Mouse (Mus musculus) liver, embryonic 11.5 days (tissue): ENCODE measurements around the gene Olfr1424. TPM values are rescaled to one million over a fixed set of nuclear protein-coding genes. Genes with fewer than 3 reads are reported as not detected.
A peak's percentile ranks its signal among the peaks of the same experiment; 100 is the strongest.

Experiments
- ATAC-seq: fragments of 200-750 bp; cut with Nextera tagmentation; replicated peaks from 2 replicates; pipeline ENCODE4 v1.8.0; 2017; ENCODE audit warnings: moderate number of reproducible peaks, mild to moderate bottlenecking, moderate TSS enrichment, moderate library complexity; ENCODE audit not compliant: low FRiP score
- DNase-seq: peaks from one replicate; pipeline ENCODE4 v3.0.0-alpha.2; 2017; ENCODE audit warnings: low spot score
- H3K27ac ChIP-seq: fragments of 300-500 bp; sonication (generic); 2 replicates; pipeline ENCODE4 v1.5.1; 2014; ENCODE audit warnings: mild to moderate bottlenecking, low read depth, low read length, control low read depth
- H3K27me3 ChIP-seq: fragments of 300-500 bp; sonication (generic); replicated peaks from 2 replicates; pipeline ENCODE4 v1.6.1; 2014; ENCODE audit warnings: low read length, mixed read lengths; ENCODE audit not compliant: control insufficient read depth, insufficient read depth
- H3K36me3 ChIP-seq: fragments of 300-500 bp; sonication (generic); 2 replicates; pipeline ENCODE4 v1.6.1; 2014; ENCODE audit warnings: mild to moderate bottlenecking, low read length, moderate library complexity, mixed read lengths; ENCODE audit not compliant: control insufficient read depth, insufficient read depth
- H3K4me1 ChIP-seq: fragments of 300-500 bp; sonication (generic); replicated peaks from 2 replicates; pipeline ENCODE4 v1.6.1; 2014; ENCODE audit warnings: low read length, mixed read lengths; ENCODE audit not compliant: control insufficient read depth, insufficient read depth
- H3K4me2 ChIP-seq: fragments of 300-500 bp; sonication (generic); 2 replicates; pipeline ENCODE4 v1.6.1; 2014; ENCODE audit warnings: mild to moderate bottlenecking, control low read depth, moderate library complexity
- H3K4me3 ChIP-seq: fragments of 300-500 bp; sonication (generic); 2 replicates; pipeline ENCODE4 v1.5.1; 2014; ENCODE audit warnings: low read depth, low read length, control low read depth
- H3K9ac ChIP-seq: fragments of 300-500 bp; sonication (generic); 2 replicates; pipeline ENCODE4 v1.6.1; 2014; ENCODE audit warnings: low read depth, low read length, control low read depth
- H3K9me3 ChIP-seq: fragments of 300-500 bp; sonication (generic); 2 replicates; pipeline ENCODE4 v1.6.1; 2016; ENCODE audit warnings: low read length, inconsistent platforms, mixed read lengths; ENCODE audit not compliant: control insufficient read depth
- WGBS: fragments of 180-500 bp; shearing (Covaris S2); extraction: QIAGEN DNeasy Blood & Tissue Kit; methylation state at CpG from one replicate; pipeline ENCODE4 v1.1.7; 2014; 5-methylcytosine and 5-hydroxymethylcytosine counted together
- polyA plus RNA-seq: library from polyadenylated mRNA; unstranded; fragments of >200 nt; fragmentation: Nextera tagmentation; extraction: Ambion mirVana; gene quantifications from 2 replicates; pipeline ENCODE4 v1.2.1, GENCODE M21; 2014

Olfr1424 gene
- polyA plus RNA-seq, 1 experiment from 2014 or later, result not detected

DNA sequence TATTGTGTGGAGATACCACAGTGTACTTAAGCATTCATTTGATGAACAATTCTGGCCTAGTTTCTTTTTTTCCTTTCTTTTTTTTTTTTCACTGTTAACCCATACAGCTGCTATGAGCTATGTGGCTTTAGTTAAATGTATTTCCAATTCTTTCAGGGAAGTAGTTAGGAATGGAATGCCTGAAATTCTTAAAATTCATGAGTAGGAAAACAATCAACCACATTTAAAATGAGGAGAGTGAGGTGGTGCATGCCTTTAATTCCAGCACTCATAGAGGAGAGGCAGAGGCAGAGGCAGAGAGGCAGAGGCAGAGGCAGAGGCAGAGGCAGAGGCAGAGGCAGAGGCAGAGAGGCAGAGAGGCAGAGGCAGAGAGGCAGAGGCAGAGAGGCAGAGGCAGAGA lies 24.8 kb downstream of the Olfr1424 start:
- no peak for ATAC-seq
- Histone ChIP-seq H3K27me3 (no peaks in the 10 kb centered on the region), H3K9me3 (no peaks in the 10 kb centered on the region), H3K36me3 (no peaks in the 10 kb centered on the region), H3K9ac (no peak overlapping the region), H3K27ac (no peak overlapping the region), H3K4me1 (no peaks in the 10 kb centered on the region), H3K4me3 (no peak overlapping the region), H3K4me2 (no peak overlapping the region)
- no peak for DNase-seq

DNA sequence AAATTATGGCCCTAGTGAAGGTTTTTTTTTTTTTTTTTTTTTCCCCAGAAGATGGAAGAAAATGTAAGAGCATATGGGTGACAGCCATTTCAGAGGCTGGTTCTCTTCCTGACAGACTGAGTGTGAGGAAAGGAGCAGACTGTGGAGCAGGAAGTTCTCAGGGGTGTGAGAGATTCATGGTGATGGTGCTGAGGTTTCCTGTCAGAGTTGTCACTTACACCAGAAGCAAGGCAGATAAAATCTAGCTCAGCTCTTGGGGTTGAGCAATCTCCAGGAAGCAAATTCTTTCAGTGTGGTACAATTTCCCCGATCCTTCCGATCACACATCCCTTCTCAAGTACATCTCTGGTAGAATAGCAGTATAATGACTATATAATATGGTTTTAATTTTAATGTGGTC lies 35.9 kb downstream of the Olfr1424 start:
- ATAC-seq, result no peak
- H3K4me2 ChIP-seq, result no peak overlapping the region
- DNase-seq, result no peak
- no peak overlapping the region for H3K4me3 ChIP-seq
- H3K36me3 ChIP-seq, result no peaks in the 10 kb centered on the region
- no peaks in the 10 kb centered on the region for H3K4me1 ChIP-seq
- H3K27me3 ChIP-seq, result no peaks in the 10 kb centered on the region
- no peak overlapping the region for H3K27ac ChIP-seq
- 35% methylated on average over 2 of the region's 2 CpGs for WGBS
- H3K9ac ChIP-seq, result no peak overlapping the region
- H3K9me3 ChIP-seq, result no peaks in the 10 kb centered on the region

DNA sequence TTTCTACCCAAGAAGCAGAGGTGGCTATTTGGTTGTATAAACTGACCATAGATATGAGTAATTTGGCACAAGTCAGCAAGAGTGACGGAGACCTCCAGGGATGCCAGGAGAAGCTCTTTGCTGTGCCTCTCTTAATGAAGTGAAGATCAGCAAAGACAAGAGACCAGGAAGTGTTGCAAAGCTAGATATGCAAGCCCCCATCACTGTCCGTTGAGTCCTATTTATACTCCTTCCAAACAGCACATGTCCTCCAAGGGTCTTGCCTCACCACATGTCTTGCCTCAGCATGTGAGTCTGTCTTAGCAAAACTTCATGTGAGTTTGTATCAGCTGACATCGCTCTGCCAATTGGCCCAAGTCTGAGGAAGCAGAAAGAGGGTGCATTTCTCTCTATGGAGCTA lies 37.1 kb downstream of the Olfr1424 start:
- Histone ChIP-seq H3K4me2 (no peak overlapping the region), H3K4me3 (no peak overlapping the region), H3K9ac (no peak overlapping the region), H3K27me3 (no peaks in the 10 kb centered on the region), H3K4me1 (no peaks in the 10 kb centered on the region), H3K27ac (no peak overlapping the region), H3K9me3 (no peaks in the 10 kb centered on the region), H3K36me3 (no peaks in the 10 kb centered on the region)
- WGBS, result 48% methylated on average over 3 of the region's 3 CpGs
- DNase-seq (no peak), ATAC-seq (no peak; the same call in 1 of the 2 replicates)

DNA sequence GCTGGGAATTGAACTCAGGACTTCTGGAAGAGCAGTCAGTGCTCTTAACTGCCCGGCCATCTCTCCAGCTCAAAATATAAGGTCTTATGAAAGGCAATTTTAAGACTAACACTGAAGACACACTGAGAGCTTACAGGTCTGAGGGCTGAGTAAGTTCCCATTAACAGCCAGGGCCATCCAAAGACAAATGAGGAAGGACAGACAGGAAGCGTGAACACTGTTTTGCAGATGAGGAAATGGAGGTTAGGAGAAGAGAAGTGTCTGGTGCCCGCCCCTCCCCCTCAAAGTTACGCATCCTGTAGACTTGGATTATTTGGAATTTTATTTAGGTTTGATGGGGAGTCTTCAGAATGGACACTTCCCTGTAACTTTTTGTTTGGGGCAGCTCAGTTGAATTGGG lies 38.3 kb downstream of the Olfr1424 start:
- ATAC-seq (no peak), DNase-seq (no peak)
- H3K4me2 ChIP-seq, result no peak overlapping the region
- no peak overlapping the region for H3K9ac ChIP-seq
- H3K9me3 ChIP-seq, result no peaks in the 10 kb centered on the region
- no peaks in the 10 kb centered on the region for H3K4me1 ChIP-seq
- H3K27me3 ChIP-seq, result no peaks in the 10 kb centered on the region
- H3K27ac ChIP-seq, result no peak overlapping the region
- no peaks in the 10 kb centered on the region for H3K36me3 ChIP-seq
- no peak overlapping the region for H3K4me3 ChIP-seq
- WGBS, result 61% methylated on average over 4 of the region's 4 CpGs

DNA sequence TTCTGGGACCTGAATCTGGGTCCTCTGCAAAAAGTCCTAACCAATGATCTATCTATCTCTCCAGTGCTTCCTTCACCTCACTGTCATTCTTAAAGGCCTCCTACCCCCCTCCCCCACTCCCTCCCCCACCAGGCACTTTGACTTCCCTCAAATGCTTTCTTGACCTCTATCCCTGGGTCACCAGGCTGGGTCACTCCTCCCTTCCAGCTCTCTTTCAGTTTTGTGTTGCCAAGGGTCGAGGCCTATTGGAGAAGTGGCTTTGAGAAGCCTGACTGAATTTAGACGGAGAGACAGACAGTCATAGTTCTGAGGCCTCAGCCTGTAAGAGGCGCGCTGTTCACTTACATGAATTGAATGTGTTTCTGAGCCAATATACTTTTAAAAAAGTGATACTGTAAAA lies 46.3 kb downstream of the Olfr1424 start:
- H3K27me3 ChIP-seq, result no peaks in the 10 kb centered on the region
- H3K27ac ChIP-seq, result no peak overlapping the region
- no peaks in the 10 kb centered on the region for H3K36me3 ChIP-seq
- H3K4me1 ChIP-seq, result no peaks in the 10 kb centered on the region
- H3K4me3 ChIP-seq, result no peak overlapping the region
- 79% methylated on average over 4 of the region's 4 CpGs for WGBS
- ATAC-seq (no peak), DNase-seq (no peak)
- no peaks in the 10 kb centered on the region for H3K9me3 ChIP-seq
- H3K9ac ChIP-seq, result no peak overlapping the region
- no peak overlapping the region for H3K4me2 ChIP-seq

GRCm38 (mm10) chr19:12015708-12016107 lies 46.8 kb downstream of the Olfr1424 start:
- Histone ChIP-seq H3K9ac (no peak overlapping the region), H3K36me3 (no peaks in the 10 kb centered on the region), H3K4me3 (no peak overlapping the region), H3K27ac (no peak overlapping the region), H3K9me3 (no peaks in the 10 kb centered on the region), H3K27me3 (no peaks in the 10 kb centered on the region), H3K4me1 (no peaks in the 10 kb centered on the region), H3K4me2 (no peak overlapping the region)
- no peak for DNase-seq
- WGBS, result 66% methylated on average over 8 of the region's 8 CpGs
- ATAC-seq, result no peak

DNA sequence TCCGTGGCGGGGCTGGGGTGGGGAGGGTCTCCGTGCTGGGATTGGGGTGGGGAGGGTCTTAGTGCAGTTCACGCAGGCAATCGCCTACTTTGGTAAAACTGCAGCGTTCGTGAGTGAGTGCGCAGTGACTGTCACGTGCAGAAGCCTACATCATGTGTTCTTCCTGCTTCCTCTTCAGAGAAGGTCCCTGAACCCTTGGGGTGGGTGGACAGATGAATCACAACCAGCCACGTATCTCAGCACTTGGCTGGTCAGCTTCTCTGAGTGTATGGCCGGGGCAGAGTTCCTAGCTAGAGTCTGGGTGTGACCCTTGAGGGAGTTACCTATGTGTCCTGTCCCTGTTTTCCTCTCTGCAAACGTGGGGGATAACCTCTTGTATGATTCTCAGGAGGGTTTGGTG lies 49.3 kb downstream of the Olfr1424 start:
- H3K36me3 ChIP-seq, result no peaks in the 10 kb centered on the region
- peak overlapping the region; percentile 38; the same call in 1 of the 2 replicates for H3K9ac ChIP-seq
- H3K27me3 ChIP-seq, result no peaks in the 10 kb centered on the region
- peak overlapping the region; percentile 25; the same call in 1 of the 2 replicates for H3K27ac ChIP-seq
- peaks cover 3% of the 10 kb centered on the region; the same call in 1 of the 2 replicates for H3K4me1 ChIP-seq
- DNase-seq, result peak; percentile 42
- peak overlapping the region; percentile 78 for H3K4me3 ChIP-seq
- WGBS, result under 1% methylated on average over 12 of the region's 12 CpGs
- no peaks in the 10 kb centered on the region for H3K9me3 ChIP-seq
- no peak for ATAC-seq
- peak overlapping the region; percentile 89 for H3K4me2 ChIP-seq

GRCm38 (mm10) chr19:12012615-12013014 lies 49.9 kb downstream of the Olfr1424 start:
- H3K4me2 ChIP-seq, result peak overlapping the region; percentile 89
- H3K4me3 ChIP-seq, result peak overlapping the region; percentile 78
- H3K9me3 ChIP-seq, result no peaks in the 10 kb centered on the region
- H3K27me3 ChIP-seq, result no peaks in the 10 kb centered on the region
- DNase-seq (no peak), ATAC-seq (no peak)
- no peaks in the 10 kb centered on the region for H3K36me3 ChIP-seq
- no peak overlapping the region for H3K27ac ChIP-seq
- 2% methylated on average over 10 of the region's 10 CpGs for WGBS
- H3K4me1 ChIP-seq, result peaks cover 3% of the 10 kb centered on the region; the same call in 1 of the 2 replicates
- H3K9ac ChIP-seq, result peak overlapping the region; percentile 38; the same call in 1 of the 2 replicates

- ATAC-seq (peak; percentile 79), DNase-seq (peak; percentile 98)
- peak overlapping the region; percentile 78 for H3K4me3 ChIP-seq
- WGBS, result under 1% methylated on average over 49 of the region's 49 CpGs
- peak overlapping the region; percentile 89 for H3K4me2 ChIP-seq
- no peaks in the 10 kb centered on the region for H3K9me3 ChIP-seq
- H3K27me3 ChIP-seq, result no peaks in the 10 kb centered on the region
- H3K27ac ChIP-seq, result peak overlapping the region; percentile 62
- peaks cover 7% of the 10 kb centered on the region for H3K4me1 ChIP-seq
- peak overlapping the region; percentile 64 for H3K9ac ChIP-seq
- H3K36me3 ChIP-seq, result no peaks in the 10 kb centered on the region
Measured at GRCm38 (mm10) chr19:12011560-12012556, 50.6 kb downstream of the Olfr1424 start.
